Mouse (Mus musculus) CH12.LX (cell line): ENCODE results near the gene Actl11. TPM values are rescaled to one million over a fixed set of nuclear protein-coding genes. Genes with fewer than 3 reads are reported as not detected.

Source experiments
- DNase-seq: peaks from one replicate; pipeline ENCODE4 v3.0.0-alpha.2; 2013; ENCODE audit errors: extremely low read depth
- H3K27ac ChIP-seq: 2 replicates; pipeline ENCODE4 v1.5.1; 2012; ENCODE audit warnings: low read depth, mild to moderate bottlenecking, control low read depth, moderate library complexity; ENCODE audit not compliant: insufficient read depth
- H3K27me3 ChIP-seq: replicated peaks from 2 replicates; pipeline ENCODE3; 2012; ENCODE audit warnings: inconsistent platforms
- H3K36me3 ChIP-seq, 2 experiments: replicated peaks in 1 of 2; 2 replicates each; pipeline versions ENCODE3 to v1.6.1; 2012; ENCODE audit warnings: inconsistent platforms in 1 of 2, low read length in 1 of 2, mild to moderate bottlenecking in 1 of 2, mixed read lengths in 1 of 2, moderate library complexity in 1 of 2; ENCODE audit not compliant: control insufficient read depth in 1 of 2, insufficient read depth in 1 of 2
- H3K4me1 ChIP-seq, 2 experiments: 2 replicates each; pipeline ENCODE4 v1.6.1; 2012; ENCODE audit warnings: inconsistent platforms in 1 of 2, moderate library complexity in 1 of 2; ENCODE audit not compliant: insufficient read depth in 2 of 2, control insufficient read depth in 1 of 2
- H3K4me2 ChIP-seq: 2 replicates; pipeline ENCODE4 v1.6.1; 2012; ENCODE audit warnings: low read depth, mild to moderate bottlenecking, control low read depth; ENCODE audit not compliant: poor library complexity, insufficient read depth, severe bottlenecking
- H3K4me3 ChIP-seq, 3 experiments: fragments of 150-350 bp in 1 of 3; sonication (generic) in 1 of 3; replicated peaks in 1 of 3; 2 replicates each; pipeline versions ENCODE3 to v1.5.1; 2011 to 2012; ENCODE audit warnings: low read depth in 2 of 3, low read length in 2 of 3, mild to moderate bottlenecking in 2 of 3, moderate library complexity in 2 of 3, control low read depth in 1 of 3, improper control_type of control experiment in 1 of 3, inconsistent platforms in 1 of 3, mixed read lengths in 1 of 3; ENCODE audit not compliant: poor library complexity in 1 of 3
- H3K79me2 ChIP-seq: replicated peaks from 2 replicates; pipeline ENCODE4 v1.6.1; 2012; ENCODE audit warnings: mild to moderate bottlenecking, moderate library complexity; ENCODE audit not compliant: control insufficient read depth, poor library complexity, insufficient read depth, severe bottlenecking; ENCODE audit errors: extremely low read depth
- H3K9ac ChIP-seq: 2 replicates; pipeline ENCODE4 v1.6.1; 2012; ENCODE audit warnings: low read depth, mild to moderate bottlenecking, control low read depth, moderate library complexity; ENCODE audit not compliant: insufficient read depth
- H3K9me3 ChIP-seq: replicated peaks from 2 replicates; pipeline ENCODE3; 2012; ENCODE audit warnings: low read length, inconsistent platforms, mixed read lengths
- BHLHE40 ChIP-seq: IDR thresholded peaks from 2 replicates; pipeline ENCODE4 v1.6.1; 2011; ENCODE audit warnings: mild to moderate bottlenecking, low read depth, low read length, improper control_type of control experiment
- EP300 ChIP-seq: IDR thresholded peaks from 2 replicates; pipeline ENCODE4 v1.6.1; 2011; ENCODE audit warnings: low read length, improper control_type of control experiment
- GABPA ChIP-seq: IDR thresholded peaks from 2 replicates; pipeline ENCODE4 v1.6.1; 2012; ENCODE audit warnings: low read depth, low read length, improper control_type of control experiment, inconsistent platforms; ENCODE audit not compliant: insufficient replicate concordance
- HCFC1 ChIP-seq: IDR thresholded peaks from 2 replicates; pipeline ENCODE4 v1.6.1; 2012; ENCODE audit warnings: low read depth, mild to moderate bottlenecking, inconsistent platforms, low read length, improper control_type of control experiment
- JUN ChIP-seq: IDR thresholded peaks from 2 replicates; pipeline ENCODE4 v1.6.1; 2011; ENCODE audit warnings: low read depth, mild to moderate bottlenecking, low read length, improper control_type of control experiment, moderate library complexity; ENCODE audit not compliant: insufficient read depth
- JUND ChIP-seq: conservative IDR thresholded peaks from 2 replicates; pipeline ENCODE4 v1.6.1; 2011; ENCODE audit warnings: low read depth, low read length, improper control_type of control experiment
- KAT2A ChIP-seq: IDR thresholded peaks from 2 replicates; pipeline ENCODE4 v1.6.1; 2012; ENCODE audit warnings: low read length, improper control_type of control experiment, inconsistent platforms; ENCODE audit not compliant: insufficient replicate concordance
- MAX ChIP-seq: IDR thresholded peaks from 2 replicates; pipeline ENCODE4 v1.6.1; 2011; ENCODE audit warnings: low read length, improper control_type of control experiment
- MXI1 ChIP-seq: IDR thresholded peaks from 2 replicates; pipeline ENCODE4 v1.6.1; 2011; ENCODE audit warnings: mild to moderate bottlenecking, low read depth, low read length, improper control_type of control experiment
- NELFE ChIP-seq: IDR thresholded peaks from 2 replicates; pipeline ENCODE4 v1.6.1; 2011; ENCODE audit warnings: low read depth, low read length, improper control_type of control experiment
- NRF1 ChIP-seq: IDR thresholded peaks from 2 replicates; pipeline ENCODE4 v1.6.1; 2014; ENCODE audit warnings: low read depth, mild to moderate bottlenecking, inconsistent platforms, low read length, improper control_type of control experiment, moderate library complexity
- PAX5 ChIP-seq: IDR thresholded peaks from 2 replicates; pipeline ENCODE4 v1.6.1; 2012; ENCODE audit warnings: low read length, inconsistent platforms, mixed read lengths
- POLR2AphosphoS2 ChIP-seq: IDR thresholded peaks from 2 replicates; pipeline ENCODE4 v1.6.1; 2011; ENCODE audit warnings: low read depth, low read length, improper control_type of control experiment
- RAD21 ChIP-seq: IDR thresholded peaks from 2 replicates; pipeline ENCODE4 v1.6.1; 2011; ENCODE audit warnings: low read depth, mild to moderate bottlenecking, low read length, improper control_type of control experiment, moderate library complexity
- SIN3A ChIP-seq: IDR thresholded peaks from 2 replicates; pipeline ENCODE4 v1.6.1; 2012; ENCODE audit warnings: low read length, improper control_type of control experiment, inconsistent platforms
- TCF12 ChIP-seq: IDR thresholded peaks from 2 replicates; pipeline ENCODE4 v1.6.1; 2014; ENCODE audit warnings: low read depth, mild to moderate bottlenecking, inconsistent platforms, low read length, improper control_type of control experiment
- UBTF ChIP-seq: IDR thresholded peaks from 2 replicates; pipeline ENCODE4 v1.6.1; 2012; ENCODE audit warnings: low read depth, mild to moderate bottlenecking, inconsistent platforms, low read length, improper control_type of control experiment, moderate library complexity
- USF2 ChIP-seq: conservative IDR thresholded peaks from 2 replicates; pipeline ENCODE4 v1.6.1; 2011; ENCODE audit warnings: low read depth, low read length, improper control_type of control experiment
- dilution Hi-C: fragments of 300-500 bp; cut with MboI; formaldehyde crosslinking; loops from 2 replicates; pipeline ENCODE4 v1.14.3; 2020; ENCODE audit warnings: low sequenced_read_pairs; ENCODE audit not compliant: extremely low pct_unique_long_range_greater_than_20kb, extremely low pct_ligation_motif_present
- in situ Hi-C: fragments of 300-500 bp; cut with MboI; formaldehyde crosslinking; loops from 3 replicates; pipeline ENCODE4 v1.14.3; 2019; ENCODE audit warnings: low sequenced_read_pairs, low pct_ligation_motif_present, low pct_unique_long_range_greater_than_20kb, mixed read lengths
- polyA plus RNA-seq: library from polyadenylated mRNA; unstranded; fragments of >175 nt; gene quantifications from 2 replicates; pipeline ENCODE4 v1.2.1, GENCODE M21; 2012; ENCODE audit warnings: low read depth; ENCODE audit not compliant: insufficient read length
- total RNA-seq, 2 experiments: library from RNA; depleted of rRNA; stranded (reverse); fragments of 300-350 nt in 1 of 2; fragments of >200 nt in 1 of 2; gene quantifications; 2 replicates each; pipeline ENCODE4 v1.2.3; 2012 to 2014

Actl11 gene
- total and polyA plus RNA-seq, 3 experiments, result not detected

DNA sequence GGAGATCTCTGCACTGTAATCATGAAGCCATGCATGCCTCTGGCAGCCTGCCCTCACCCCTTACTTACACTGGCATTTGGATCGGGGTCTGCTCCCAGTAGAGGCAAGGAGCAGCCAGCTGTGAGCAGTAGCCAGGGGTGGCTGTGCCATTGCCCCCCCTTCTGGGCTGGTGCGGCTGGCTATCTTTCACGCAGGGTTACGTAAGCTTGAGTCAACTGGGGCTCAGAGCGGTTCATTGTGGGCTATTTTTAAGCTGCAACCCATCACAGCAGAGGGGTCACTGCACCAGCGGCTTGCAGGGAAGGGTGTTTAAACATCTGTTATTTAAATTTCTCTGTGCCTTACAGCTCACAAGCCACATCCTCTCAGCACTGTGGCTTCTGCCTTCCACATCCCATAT is 4.3 kb upstream of the Actl11 start:
- Histone ChIP-seq H3K9ac (no peak overlapping the region), H3K36me3 (no peaks in the 10 kb centered on the region), H3K9me3 (no peaks in the 10 kb centered on the region), H3K79me2 (no peaks in the 10 kb centered on the region), H3K27me3 (peaks cover 71% of the 10 kb centered on the region), H3K4me1 (peaks cover 6 to 12% of the 10 kb centered on the region in 2 experiments), H3K4me3 (no peak overlapping the region), H3K27ac (no peak overlapping the region), H3K4me2 (no peak overlapping the region)
- in situ Hi-C loops (no loop called here), dilution Hi-C loops (no loop called here)
- DNase-seq, result peak; percentile 19
- no peak for TF ChIP-seq TCF12
- no peak for TF ChIP-seq USF2
- TF ChIP-seq POLR2AphosphoS2, result no peak
- no peak for TF ChIP-seq PAX5
- no peak for TF ChIP-seq JUN
- TF ChIP-seq EP300, result no peak
- TF ChIP-seq HCFC1, result no peak
- TF ChIP-seq NELFE, result no peak
- TF ChIP-seq UBTF, result no peak
- no peak for TF ChIP-seq MAX
- no peak for TF ChIP-seq NRF1
- no peak for TF ChIP-seq RAD21
- no peak for TF ChIP-seq JUND
- TF ChIP-seq MXI1, result no peak
- TF ChIP-seq GABPA, result no peak

DNA sequence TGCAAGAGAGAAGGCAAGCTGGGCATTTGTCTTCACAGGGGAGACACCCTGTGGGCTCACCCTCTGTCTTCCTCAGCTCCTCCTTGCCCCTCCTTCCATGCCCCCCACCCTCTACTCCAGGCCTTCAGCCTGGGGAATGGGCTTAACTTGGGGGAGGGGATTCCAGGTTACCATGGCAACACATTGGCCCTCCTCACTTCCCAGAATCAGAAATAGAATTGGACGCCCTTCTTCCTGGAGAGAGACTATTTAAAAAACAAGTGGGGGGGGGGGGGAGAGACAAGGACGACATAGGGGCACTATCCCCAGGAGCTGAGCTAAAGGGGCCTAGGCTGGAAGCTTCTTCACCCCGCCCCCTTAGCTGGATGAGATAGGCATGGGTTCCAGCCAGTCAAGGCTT is 3.0 kb upstream of the Actl11 start:
- H3K27me3 ChIP-seq, result peaks cover 76% of the 10 kb centered on the region
- H3K4me1 ChIP-seq, result peaks cover 6 to 12% of the 10 kb centered on the region in 2 experiments
- no peak overlapping the region for H3K4me2 ChIP-seq
- no peak overlapping the region for H3K9ac ChIP-seq
- H3K36me3 ChIP-seq, result no peaks in the 10 kb centered on the region
- no peaks in the 10 kb centered on the region for H3K79me2 ChIP-seq
- no peak for DNase-seq
- dilution Hi-C loops, result no loop called here
- H3K4me3 ChIP-seq, result no peak overlapping the region
- in situ Hi-C loops, result no loop called here
- no peak for TF ChIP-seq HCFC1
- TF ChIP-seq JUND, result no peak
- TF ChIP-seq KAT2A, result no peak
- no peak for TF ChIP-seq POLR2AphosphoS2
- TF ChIP-seq MXI1, result no peak
- no peak for TF ChIP-seq BHLHE40
- TF ChIP-seq SIN3A, result no peak
- no peak for TF ChIP-seq USF2
- no peak for TF ChIP-seq RAD21
- TF ChIP-seq JUN, result no peak
- TF ChIP-seq, all 38 proteins: peak for 0
- H3K9me3 ChIP-seq, result no peaks in the 10 kb centered on the region
- H3K27ac ChIP-seq, result no peak overlapping the region
